Mouse (Mus musculus) thymus, postnatal 4 days (tissue): Measurements from ENCODE around the gene Il1rl2.

Source experiments
- DNase-seq: peaks from one replicate; pipeline ENCODE4 v3.0.0; 2021

Il1rl2 gene

GRCm38 (mm10) chr1:40384931-40385545 is 60.6 kb downstream of the Il1rl2 start:
- no peak for DNase-seq

GRCm38 (mm10) chr1:40391374-40391773 is 67.0 kb downstream of the Il1rl2 start:
- no peak for DNase-seq

- no peak for DNase-seq
These were observed 68.1 kb downstream of the Il1rl2 start for GRCm38 (mm10) chr1:40392535-40392934.

GRCm38 (mm10) chr1:40393214-40393613 is 68.8 kb downstream of the Il1rl2 start:
- DNase-seq = no peak

GRCm38 (mm10) chr1:40399639-40400038 is 75.2 kb downstream of the Il1rl2 start:
- no peak for DNase-seq

- DNase-seq = no peak
These were observed 80.3 kb downstream of the Il1rl2 start for GRCm38 (mm10) chr1:40404682-40405081.

- no peak for DNase-seq
These were observed 85.5 kb downstream of the Il1rl2 start for GRCm38 (mm10) chr1:40409882-40410281.

- no peak for DNase-seq
These were observed 88.6 kb downstream of the Il1rl2 start for GRCm38 (mm10) chr1:40413039-40413438.

GRCm38 (mm10) chr1:40414276-40414675 is 89.9 kb downstream of the Il1rl2 start:
- DNase-seq = no peak

- no peak for DNase-seq
These were observed 90.7 kb downstream of the Il1rl2 start for GRCm38 (mm10) chr1:40414863-40415656.

GRCm38 (mm10) chr1:40417034-40417433 is 92.6 kb downstream of the Il1rl2 start:
- DNase-seq = no peak
